Mouse (Mus musculus): ENCODE measurements around the gene Fgd5. TPM values are rescaled to one million over a fixed set of nuclear protein-coding genes. Genes with fewer than 3 reads are reported as not detected.

Gene Fgd5
- polyA plus RNA-seq, 1 experiment from 2014 or later: 10.0 TPM

DNA sequence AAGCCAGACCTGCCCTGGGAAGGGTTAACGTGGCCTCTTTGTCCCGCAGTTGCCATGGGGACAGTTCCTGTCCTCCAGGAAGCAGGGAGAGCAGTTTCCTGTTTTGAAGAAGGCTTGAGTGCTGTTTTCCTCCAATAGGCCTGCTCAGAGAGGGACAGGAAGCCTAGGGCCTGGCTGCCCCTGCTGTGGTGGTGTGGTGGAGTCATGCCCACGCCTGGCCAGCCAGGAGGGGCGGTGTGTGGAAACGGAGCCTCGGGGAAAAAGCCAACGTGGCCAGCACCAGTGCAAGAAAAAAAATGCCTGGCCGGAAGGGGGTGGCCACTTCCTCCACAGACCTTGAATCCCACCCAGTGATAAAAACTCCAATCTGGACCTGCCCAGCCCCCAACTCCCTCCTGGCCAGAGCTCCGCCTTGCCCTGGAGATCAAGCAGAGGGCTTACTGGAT lies 6.5 kb upstream of the Fgd5 start:
- Histone ChIP-seq H3K36me3 (ENCODE audit: control insufficient read depth, insufficient read depth, low read length) (no peaks in the 10 kb centered on the region), H3K4me2 (ENCODE audit: low read length) (no peak overlapping the region), H3K4me1 (ENCODE audit: control insufficient read depth, insufficient read depth, low read length) (peaks cover 4% of the 10 kb centered on the region), H3K4me3 (ENCODE audit: low read depth, low read length) (no peak overlapping the region), H3K27ac (ENCODE audit: low read length) (no peak overlapping the region), H3K9ac (ENCODE audit: low read depth, low read length) (peak overlapping the region; percentile 45; the same call in 1 of the 2 replicates), H3K27me3 (ENCODE audit: control insufficient read depth, insufficient read depth, low read depth, low read length) (no peaks in the 10 kb centered on the region), H3K9me3 (replicated peaks; ENCODE audit: control insufficient read depth, low read length, poor library complexity, severe bottlenecking) (no peaks in the 10 kb centered on the region)
- ATAC-seq: peak; percentile 21; the same call in 1 of the 2 replicates
- 46% methylated on average over 9 of the region's 9 CpGs for WGBS

GRCm38 (mm10) chr6:91973972-91974371 lies 4.7 kb upstream of the Fgd5 start:
- H3K9ac ChIP-seq (ENCODE audit: low read depth, low read length): no peak overlapping the region
- H3K9me3 ChIP-seq (replicated peaks; ENCODE audit: control insufficient read depth, low read length, poor library complexity, severe bottlenecking): no peaks in the 10 kb centered on the region
- H3K27ac ChIP-seq (ENCODE audit: low read length): no peak overlapping the region
- no peaks in the 10 kb centered on the region for H3K36me3 ChIP-seq (ENCODE audit: control insufficient read depth, insufficient read depth, low read length)
- no peak overlapping the region for H3K4me3 ChIP-seq (ENCODE audit: low read depth, low read length)
- H3K4me1 ChIP-seq (ENCODE audit: control insufficient read depth, insufficient read depth, low read length): peaks cover 10% of the 10 kb centered on the region
- no peak overlapping the region for H3K4me2 ChIP-seq (ENCODE audit: low read length)
- H3K27me3 ChIP-seq (ENCODE audit: control insufficient read depth, insufficient read depth, low read depth, low read length): no peaks in the 10 kb centered on the region
- no peak for ATAC-seq
- 86% methylated on average over 6 of the region's 6 CpGs for WGBS

GRCm38 (mm10) chr6:91979301-91979996 lies 771 bp downstream of the Fgd5 start:
- Histone ChIP-seq H3K27me3 (ENCODE audit: control insufficient read depth, insufficient read depth, low read depth, low read length) (no peaks in the 10 kb centered on the region), H3K4me2 (ENCODE audit: low read length) (peak overlapping the region; percentile 89), H3K4me1 (ENCODE audit: control insufficient read depth, insufficient read depth, low read length) (peaks cover 6% of the 10 kb centered on the region; the same call in 1 of the 2 replicates), H3K27ac (ENCODE audit: low read length) (no peak overlapping the region), H3K4me3 (ENCODE audit: low read depth, low read length) (peak overlapping the region; percentile 61), H3K36me3 (ENCODE audit: control insufficient read depth, insufficient read depth, low read length) (no peaks in the 10 kb centered on the region), H3K9ac (ENCODE audit: low read depth, low read length) (peak overlapping the region; percentile 79), H3K9me3 (replicated peaks; ENCODE audit: control insufficient read depth, low read length, poor library complexity, severe bottlenecking) (no peaks in the 10 kb centered on the region)
- 11% methylated on average over 23 of the region's 23 CpGs for WGBS
- ATAC-seq: no peak

- ATAC-seq: no peak
- H3K4me1 ChIP-seq (ENCODE audit: control insufficient read depth, insufficient read depth, low read length): peaks cover 6% of the 10 kb centered on the region; the same call in 1 of the 2 replicates
- no peaks in the 10 kb centered on the region for H3K9me3 ChIP-seq (replicated peaks; ENCODE audit: control insufficient read depth, low read length, poor library complexity, severe bottlenecking)
- no peak overlapping the region for H3K9ac ChIP-seq (ENCODE audit: low read depth, low read length)
- H3K4me3 ChIP-seq (ENCODE audit: low read depth, low read length): peak overlapping the region; percentile 61; the same call in 1 of the 2 replicates
- H3K27ac ChIP-seq (ENCODE audit: low read length): no peak overlapping the region
- peak overlapping the region; percentile 89; the same call in 1 of the 2 replicates for H3K4me2 ChIP-seq (ENCODE audit: low read length)
- WGBS: 68% methylated on average over 3 of the region's 3 CpGs
- no peaks in the 10 kb centered on the region for H3K36me3 ChIP-seq (ENCODE audit: control insufficient read depth, insufficient read depth, low read length)
- H3K27me3 ChIP-seq (ENCODE audit: control insufficient read depth, insufficient read depth, low read depth, low read length): no peaks in the 10 kb centered on the region
Measured at GRCm38 (mm10) chr6:91980011-91980410, 1.3 kb downstream of the Fgd5 start.

GRCm38 (mm10) chr6:91990101-91990500 lies 11.4 kb downstream of the Fgd5 start:
- Histone ChIP-seq H3K27me3 (ENCODE audit: control insufficient read depth, insufficient read depth, low read depth, low read length) (no peaks in the 10 kb centered on the region), H3K36me3 (ENCODE audit: control insufficient read depth, insufficient read depth, low read length) (no peaks in the 10 kb centered on the region), H3K4me1 (ENCODE audit: control insufficient read depth, insufficient read depth, low read length) (no peaks in the 10 kb centered on the region; the same call in 1 of the 2 replicates), H3K4me2 (ENCODE audit: low read length) (no peak overlapping the region), H3K4me3 (ENCODE audit: low read depth, low read length) (no peak overlapping the region), H3K9me3 (replicated peaks; ENCODE audit: control insufficient read depth, low read length, poor library complexity, severe bottlenecking) (no peaks in the 10 kb centered on the region), H3K27ac (ENCODE audit: low read length) (no peak overlapping the region), H3K9ac (ENCODE audit: low read depth, low read length) (no peak overlapping the region)
- no peak for ATAC-seq
- 92% methylated on average over 8 of the region's 8 CpGs for WGBS

GRCm38 (mm10) chr6:91992823-91993222 lies 14.1 kb downstream of the Fgd5 start:
- Histone ChIP-seq H3K4me3 (ENCODE audit: low read depth, low read length) (no peak overlapping the region), H3K9ac (ENCODE audit: low read depth, low read length) (no peak overlapping the region), H3K36me3 (ENCODE audit: control insufficient read depth, insufficient read depth, low read length) (no peaks in the 10 kb centered on the region), H3K4me2 (ENCODE audit: low read length) (no peak overlapping the region), H3K27ac (ENCODE audit: low read length) (no peak overlapping the region), H3K9me3 (replicated peaks; ENCODE audit: control insufficient read depth, low read length, poor library complexity, severe bottlenecking) (no peaks in the 10 kb centered on the region), H3K27me3 (ENCODE audit: control insufficient read depth, insufficient read depth, low read depth, low read length) (no peaks in the 10 kb centered on the region), H3K4me1 (ENCODE audit: control insufficient read depth, insufficient read depth, low read length) (no peaks in the 10 kb centered on the region; the same call in 1 of the 2 replicates)
- WGBS: 73% methylated on average over 2 of the region's 2 CpGs
- no peak for ATAC-seq

GRCm38 (mm10) chr6:91993795-91994505 lies 15.3 kb downstream of the Fgd5 start:
- Histone ChIP-seq H3K9me3 (replicated peaks; ENCODE audit: control insufficient read depth, low read length, poor library complexity, severe bottlenecking) (no peaks in the 10 kb centered on the region), H3K4me2 (ENCODE audit: low read length) (no peak overlapping the region), H3K9ac (ENCODE audit: low read depth, low read length) (no peak overlapping the region), H3K36me3 (ENCODE audit: control insufficient read depth, insufficient read depth, low read length) (no peaks in the 10 kb centered on the region), H3K4me1 (ENCODE audit: control insufficient read depth, insufficient read depth, low read length) (no peaks in the 10 kb centered on the region; the same call in 1 of the 2 replicates), H3K27me3 (ENCODE audit: control insufficient read depth, insufficient read depth, low read depth, low read length) (no peaks in the 10 kb centered on the region), H3K4me3 (ENCODE audit: low read depth, low read length) (no peak overlapping the region), H3K27ac (ENCODE audit: low read length) (no peak overlapping the region)
- WGBS: 72% methylated on average over 8 of the region's 8 CpGs
- ATAC-seq: no peak

GRCm38 (mm10) chr6:91996072-91996471 lies 17.4 kb downstream of the Fgd5 start:
- Histone ChIP-seq H3K9me3 (replicated peaks; ENCODE audit: control insufficient read depth, low read length, poor library complexity, severe bottlenecking) (no peaks in the 10 kb centered on the region), H3K9ac (ENCODE audit: low read depth, low read length) (no peak overlapping the region), H3K4me1 (ENCODE audit: control insufficient read depth, insufficient read depth, low read length) (no peaks in the 10 kb centered on the region; the same call in 1 of the 2 replicates), H3K36me3 (ENCODE audit: control insufficient read depth, insufficient read depth, low read length) (no peaks in the 10 kb centered on the region), H3K4me3 (ENCODE audit: low read depth, low read length) (no peak overlapping the region), H3K27ac (ENCODE audit: low read length) (peak overlapping the region; percentile 39; the same call in 1 of the 2 replicates), H3K27me3 (ENCODE audit: control insufficient read depth, insufficient read depth, low read depth, low read length) (no peaks in the 10 kb centered on the region), H3K4me2 (ENCODE audit: low read length) (peak overlapping the region; percentile 15; the same call in 1 of the 2 replicates)
- no peak for ATAC-seq
- 31% methylated on average over 8 of the region's 8 CpGs for WGBS
